Mouse (Mus musculus): ENCODE results near the gene Hpse2. TPM values are rescaled to one million over a fixed set of nuclear protein-coding genes. Genes with fewer than 3 reads are reported as not detected.
A peak's percentile ranks its signal among the peaks of the same experiment; 100 is the strongest.

Gene Hpse2
- polyA plus RNA-seq, 1 experiment from 2014 or later, result 4.3 TPM

- WGBS, result 60% methylated on average over 3 of the region's 3 CpGs
Observed at GRCm38 (mm10) chr19:43141646-43142045, 246.5 kb downstream of the Hpse2 start.

GRCm38 (mm10) chr19:43109796-43110195 lies 278.4 kb downstream of the Hpse2 start:
- ATAC-seq (ENCODE audit: low read depth) (no peak), DNase-seq (ENCODE audit: low spot score) (no peak)
- WGBS, result 73% methylated on average over 4 of the region's 4 CpGs
- Histone ChIP-seq H3K4me1 (ENCODE audit: control insufficient read depth, insufficient read depth, low read length) (no peaks in the 10 kb centered on the region), H3K9me3 (ENCODE audit: control insufficient read depth, low read length) (0 out of 2 replicates have a peak, but pooled peaks cover 10% of the 10 kb centered on the region), H3K4me2 (ENCODE audit: low read depth, low read length) (no peak overlapping the region), H3K27me3 (replicated peaks; ENCODE audit: control insufficient read depth, insufficient read depth, low read length) (no peaks in the 10 kb centered on the region), H3K9ac (ENCODE audit: low read depth, low read length) (no peak overlapping the region), H3K27ac (replicated peaks; ENCODE audit: low read depth, low read length) (no peak overlapping the region), H3K36me3 (ENCODE audit: control insufficient read depth, insufficient read depth, low read length) (no peaks in the 10 kb centered on the region), H3K4me3 (ENCODE audit: low read depth, low read length) (no peak overlapping the region)

More at GRCm38 (mm10) chr19:43141646-43142045, 246.5 kb downstream of the Hpse2 start:
- H3K36me3 ChIP-seq (ENCODE audit: control insufficient read depth, insufficient read depth, low read length), result no peaks in the 10 kb centered on the region
- H3K9me3 ChIP-seq (ENCODE audit: control insufficient read depth, low read length), result no peaks in the 10 kb centered on the region
- H3K4me2 ChIP-seq (ENCODE audit: low read depth, low read length), result no peak overlapping the region
- ATAC-seq (ENCODE audit: low read depth) (no peak), DNase-seq (ENCODE audit: low spot score) (no peak)
- no peak overlapping the region for H3K9ac ChIP-seq (ENCODE audit: low read depth, low read length)
- H3K4me1 ChIP-seq (ENCODE audit: control insufficient read depth, insufficient read depth, low read length), result peaks cover under 1% of the 10 kb centered on the region; the same call in 1 of the 2 replicates
- no peak overlapping the region for H3K27ac ChIP-seq (replicated peaks; ENCODE audit: low read depth, low read length)
- H3K27me3 ChIP-seq (replicated peaks; ENCODE audit: control insufficient read depth, insufficient read depth, low read length), result no peaks in the 10 kb centered on the region
- no peak overlapping the region for H3K4me3 ChIP-seq (ENCODE audit: low read depth, low read length)

GRCm38 (mm10) chr19:43096915-43097314 lies 291.2 kb downstream of the Hpse2 start:
- H3K36me3 ChIP-seq (ENCODE audit: control insufficient read depth, insufficient read depth, low read length), result no peaks in the 10 kb centered on the region
- H3K9me3 ChIP-seq (ENCODE audit: control insufficient read depth, low read length), result no peaks in the 10 kb centered on the region
- peak overlapping the region; percentile 55 for H3K27ac ChIP-seq (replicated peaks; ENCODE audit: low read depth, low read length)
- H3K4me3 ChIP-seq (ENCODE audit: low read depth, low read length), result no peak overlapping the region
- H3K4me2 ChIP-seq (ENCODE audit: low read depth, low read length), result no peak overlapping the region
- 51% methylated on average over 2 of the region's 2 CpGs for WGBS
- peak; percentile 72 for DNase-seq (ENCODE audit: low spot score)
- ATAC-seq (ENCODE audit: low read depth), result no peak
- no peaks in the 10 kb centered on the region for H3K4me1 ChIP-seq (ENCODE audit: control insufficient read depth, insufficient read depth, low read length)
- no peak overlapping the region for H3K9ac ChIP-seq (ENCODE audit: low read depth, low read length)
- H3K27me3 ChIP-seq (replicated peaks; ENCODE audit: control insufficient read depth, insufficient read depth, low read length), result no peaks in the 10 kb centered on the region

- H3K4me2 ChIP-seq (ENCODE audit: low read depth, low read length), result no peak overlapping the region
- no peak overlapping the region for H3K4me3 ChIP-seq (ENCODE audit: low read depth, low read length)
- no peak overlapping the region for H3K9ac ChIP-seq (ENCODE audit: low read depth, low read length)
- ATAC-seq (ENCODE audit: low read depth) (no peak), DNase-seq (ENCODE audit: low spot score) (no peak)
- H3K4me1 ChIP-seq (ENCODE audit: control insufficient read depth, insufficient read depth, low read length), result no peaks in the 10 kb centered on the region
- H3K27ac ChIP-seq (replicated peaks; ENCODE audit: low read depth, low read length), result no peak overlapping the region
- H3K9me3 ChIP-seq (ENCODE audit: control insufficient read depth, low read length), result no peaks in the 10 kb centered on the region
- H3K27me3 ChIP-seq (replicated peaks; ENCODE audit: control insufficient read depth, insufficient read depth, low read length), result no peaks in the 10 kb centered on the region
- 92% methylated on average over 3 of the region's 3 CpGs for WGBS
- H3K36me3 ChIP-seq (ENCODE audit: control insufficient read depth, insufficient read depth, low read length), result no peaks in the 10 kb centered on the region
Observed at GRCm38 (mm10) chr19:43087216-43087615, 300.9 kb downstream of the Hpse2 start.

- no peak overlapping the region for H3K27ac ChIP-seq (replicated peaks; ENCODE audit: low read depth, low read length)
Observed at GRCm38 (mm10) chr19:43064155-43064554, 324.0 kb downstream of the Hpse2 start.

GRCm38 (mm10) chr19:43044506-43044905 lies 343.6 kb downstream of the Hpse2 start:
- Histone ChIP-seq H3K36me3 (ENCODE audit: control insufficient read depth, insufficient read depth, low read length) (no peaks in the 10 kb centered on the region; the same call in 1 of the 2 replicates), H3K4me1 (ENCODE audit: control insufficient read depth, insufficient read depth, low read length) (peaks cover 6% of the 10 kb centered on the region; the same call in 1 of the 2 replicates), H3K27ac (replicated peaks; ENCODE audit: low read depth, low read length) (no peak overlapping the region), H3K27me3 (replicated peaks; ENCODE audit: control insufficient read depth, insufficient read depth, low read length) (no peaks in the 10 kb centered on the region), H3K9me3 (ENCODE audit: control insufficient read depth, low read length) (peaks cover 11% of the 10 kb centered on the region; the same call in 1 of the 2 replicates), H3K4me3 (ENCODE audit: low read depth, low read length) (no peak overlapping the region), H3K4me2 (ENCODE audit: low read depth, low read length) (no peak overlapping the region), H3K9ac (ENCODE audit: low read depth, low read length) (no peak overlapping the region)
- DNase-seq (ENCODE audit: low spot score) (peak; percentile 22), ATAC-seq (ENCODE audit: low read depth) (no peak)
- 34% methylated on average over 4 of the region's 4 CpGs for WGBS

More at GRCm38 (mm10) chr19:43064155-43064554, 324.0 kb downstream of the Hpse2 start:
- Histone ChIP-seq H3K9me3 (ENCODE audit: control insufficient read depth, low read length) (no peaks in the 10 kb centered on the region), H3K36me3 (ENCODE audit: control insufficient read depth, insufficient read depth, low read length) (no peaks in the 10 kb centered on the region), H3K4me2 (ENCODE audit: low read depth, low read length) (no peak overlapping the region), H3K4me1 (ENCODE audit: control insufficient read depth, insufficient read depth, low read length) (no peaks in the 10 kb centered on the region), H3K27me3 (replicated peaks; ENCODE audit: control insufficient read depth, insufficient read depth, low read length) (no peaks in the 10 kb centered on the region), H3K9ac (ENCODE audit: low read depth, low read length) (no peak overlapping the region), H3K4me3 (ENCODE audit: low read depth, low read length) (no peak overlapping the region)
- DNase-seq (ENCODE audit: low spot score), result peak; percentile 38
- 69% methylated on average over 2 of the region's 2 CpGs for WGBS
- no peak for ATAC-seq (ENCODE audit: low read depth)

GRCm38 (mm10) chr19:43042721-43043120 lies 345.4 kb downstream of the Hpse2 start:
- H3K4me1 ChIP-seq (ENCODE audit: control insufficient read depth, insufficient read depth, low read length), result peaks cover 6% of the 10 kb centered on the region; the same call in 1 of the 2 replicates
- no peak overlapping the region for H3K27ac ChIP-seq (replicated peaks; ENCODE audit: low read depth, low read length)
- 42% methylated on average over 2 of the region's 2 CpGs for WGBS
- no peaks in the 10 kb centered on the region for H3K27me3 ChIP-seq (replicated peaks; ENCODE audit: control insufficient read depth, insufficient read depth, low read length)
- no peak overlapping the region for H3K4me2 ChIP-seq (ENCODE audit: low read depth, low read length)
- ATAC-seq (ENCODE audit: low read depth) (no peak), DNase-seq (ENCODE audit: low spot score) (peak; percentile 83)
- H3K9me3 ChIP-seq (ENCODE audit: control insufficient read depth, low read length), result 0 out of 2 replicates have a peak, but pooled peaks cover under 1% of the 10 kb centered on the region
- H3K9ac ChIP-seq (ENCODE audit: low read depth, low read length), result no peak overlapping the region
- H3K4me3 ChIP-seq (ENCODE audit: low read depth, low read length), result no peak overlapping the region
- no peaks in the 10 kb centered on the region for H3K36me3 ChIP-seq (ENCODE audit: control insufficient read depth, insufficient read depth, low read length)

- Histone ChIP-seq H3K4me1 (ENCODE audit: control insufficient read depth, insufficient read depth, low read length) (peaks cover 6% of the 10 kb centered on the region; the same call in 1 of the 2 replicates), H3K27ac (replicated peaks; ENCODE audit: low read depth, low read length) (no peak overlapping the region), H3K9me3 (ENCODE audit: control insufficient read depth, low read length) (no peaks in the 10 kb centered on the region), H3K27me3 (replicated peaks; ENCODE audit: control insufficient read depth, insufficient read depth, low read length) (no peaks in the 10 kb centered on the region), H3K36me3 (ENCODE audit: control insufficient read depth, insufficient read depth, low read length) (no peaks in the 10 kb centered on the region), H3K4me3 (ENCODE audit: low read depth, low read length) (no peak overlapping the region), H3K9ac (ENCODE audit: low read depth, low read length) (no peak overlapping the region), H3K4me2 (ENCODE audit: low read depth, low read length) (no peak overlapping the region)
- 62% methylated on average over 2 of the region's 2 CpGs for WGBS
- DNase-seq (ENCODE audit: low spot score) (peak; percentile 47), ATAC-seq (ENCODE audit: low read depth) (no peak)
Observed at GRCm38 (mm10) chr19:43042211-43042610, 345.9 kb downstream of the Hpse2 start.

- H3K27ac ChIP-seq (replicated peaks; ENCODE audit: low read depth, low read length), result no peak overlapping the region
- ATAC-seq (ENCODE audit: low read depth), result no peak
- H3K36me3 ChIP-seq (ENCODE audit: control insufficient read depth, insufficient read depth, low read length), result no peaks in the 10 kb centered on the region
- 71% methylated on average over 4 of the region's 4 CpGs for WGBS
- no peak for DNase-seq (ENCODE audit: low spot score)
- no peaks in the 10 kb centered on the region for H3K4me1 ChIP-seq (ENCODE audit: control insufficient read depth, insufficient read depth, low read length)
- H3K4me3 ChIP-seq (ENCODE audit: low read depth, low read length), result no peak overlapping the region
- H3K9ac ChIP-seq (ENCODE audit: low read depth, low read length), result no peak overlapping the region
- H3K4me2 ChIP-seq (ENCODE audit: low read depth, low read length), result no peak overlapping the region
- H3K27me3 ChIP-seq (replicated peaks; ENCODE audit: control insufficient read depth, insufficient read depth, low read length), result no peaks in the 10 kb centered on the region
- H3K9me3 ChIP-seq (ENCODE audit: control insufficient read depth, low read length), result no peaks in the 10 kb centered on the region
Observed at GRCm38 (mm10) chr19:43036381-43036780, 351.8 kb downstream of the Hpse2 start.
